Mouse (Mus musculus) limb, embryonic 11.5 days (tissue): ENCODE measurements around the gene Gm45785. TPM values are rescaled to one million over a fixed set of nuclear protein-coding genes. Genes with fewer than 3 reads are reported as not detected.

Experiments used
- ATAC-seq: fragments of 200-750 bp; cut with Nextera tagmentation; 2 replicates; pipeline ENCODE4 v1.8.0; 2017; ENCODE audit warnings: low read depth; ENCODE audit not compliant: insufficient number of reproducible peaks, low FRiP score, low TSS enrichment
- DNase-seq: peaks from one replicate; pipeline ENCODE4 v3.0.0-alpha.2; 2015; ENCODE audit warnings: low spot score
- H3K27ac ChIP-seq: fragments of 300-500 bp; sonication (generic); replicated peaks from 2 replicates; pipeline ENCODE4 v1.5.1; 2014; ENCODE audit warnings: low read depth, mild to moderate bottlenecking, low read length
- H3K27me3 ChIP-seq: fragments of 300-500 bp; sonication (generic); 2 replicates; pipeline ENCODE4 v1.6.1; 2014; ENCODE audit warnings: mild to moderate bottlenecking, low read length, mixed read lengths; ENCODE audit not compliant: control insufficient read depth, insufficient read depth
- H3K36me3 ChIP-seq: fragments of 300-500 bp; sonication (generic); 2 replicates; pipeline ENCODE4 v1.6.1; 2014; ENCODE audit warnings: mild to moderate bottlenecking, low read length, moderate library complexity, mixed read lengths; ENCODE audit not compliant: control insufficient read depth, insufficient read depth
- H3K4me1 ChIP-seq: fragments of 300-500 bp; sonication (generic); 2 replicates; pipeline ENCODE4 v1.6.1; 2014; ENCODE audit warnings: low read length, mixed read lengths; ENCODE audit not compliant: control insufficient read depth, insufficient read depth
- H3K4me2 ChIP-seq: fragments of 300-500 bp; sonication (generic); 2 replicates; pipeline ENCODE4 v1.6.1; 2014; ENCODE audit warnings: low read depth, mild to moderate bottlenecking, moderate library complexity; ENCODE audit not compliant: severe bottlenecking
- H3K4me3 ChIP-seq: fragments of 300-500 bp; sonication (generic); 2 replicates; pipeline ENCODE4 v1.5.1; 2014; ENCODE audit warnings: low read depth, low read length
- H3K9ac ChIP-seq: fragments of 300-500 bp; sonication (generic); 2 replicates; pipeline ENCODE4 v1.6.1; 2014; ENCODE audit warnings: mild to moderate bottlenecking, low read length
- H3K9me3 ChIP-seq: fragments of 300-500 bp; sonication (generic); 2 replicates; pipeline ENCODE4 v1.6.1; 2016; ENCODE audit warnings: low read length; ENCODE audit not compliant: control insufficient read depth
- WGBS: fragments of 180-500 bp; shearing (Covaris S2); extraction: QIAGEN DNeasy Blood & Tissue Kit; methylation state at CpG from one replicate; pipeline ENCODE4 v1.1.7; 2014; 5-methylcytosine and 5-hydroxymethylcytosine counted together
- polyA plus RNA-seq: library from polyadenylated mRNA; unstranded; fragments of >200 nt; fragmentation: Nextera tagmentation; extraction: Ambion mirVana; gene quantifications from 2 replicates; pipeline ENCODE4 v1.2.1, GENCODE M21; 2014

Gm45785 gene
- polyA plus RNA-seq, 1 experiment from 2014 or later: not detected

DNA sequence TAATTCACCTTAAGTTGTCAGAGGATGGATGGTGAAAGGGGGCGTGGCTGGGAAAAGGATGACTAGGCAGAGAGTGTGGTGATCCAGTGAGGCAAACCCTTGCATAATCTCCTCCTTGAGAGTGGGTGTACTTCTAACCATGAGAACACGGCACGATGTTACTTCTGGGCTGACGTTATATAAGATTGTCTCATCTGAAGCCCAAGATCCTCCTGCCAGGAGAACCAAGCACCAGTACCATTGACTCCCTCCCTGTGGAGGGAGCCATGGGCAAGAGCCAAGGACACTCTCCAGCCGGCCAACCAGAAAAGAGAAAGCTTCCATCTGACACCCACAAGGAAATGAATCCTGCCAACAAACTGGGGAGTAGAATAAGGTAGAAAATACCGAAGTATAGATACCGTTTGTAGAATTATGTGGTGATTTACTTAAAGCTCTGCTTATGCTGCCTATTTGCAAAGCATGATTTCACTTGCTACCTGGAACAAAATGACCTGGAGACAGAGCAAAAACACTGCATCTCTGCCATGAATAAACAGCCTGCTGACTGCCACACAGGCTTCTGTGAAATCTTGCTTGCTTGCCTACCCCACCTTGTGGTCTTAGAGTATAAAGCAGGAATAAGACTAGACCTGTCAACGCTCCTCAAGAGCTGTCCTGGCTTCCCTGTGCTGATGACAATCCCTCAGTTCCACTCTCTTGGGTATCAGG, 27.8 kb downstream of the Gm45785 start:
- H3K27me3 ChIP-seq: no peaks in the 10 kb centered on the region
- H3K4me3 ChIP-seq: no peak overlapping the region
- H3K9me3 ChIP-seq: no peaks in the 10 kb centered on the region
- H3K4me1 ChIP-seq: no peaks in the 10 kb centered on the region
- H3K9ac ChIP-seq: no peak overlapping the region
- no peak for DNase-seq
- no peak overlapping the region for H3K4me2 ChIP-seq
- ATAC-seq: no peak
- 42% methylated on average over 8 of the region's 8 CpGs for WGBS
- H3K27ac ChIP-seq: no peak overlapping the region
- H3K36me3 ChIP-seq: no peaks in the 10 kb centered on the region

DNA sequence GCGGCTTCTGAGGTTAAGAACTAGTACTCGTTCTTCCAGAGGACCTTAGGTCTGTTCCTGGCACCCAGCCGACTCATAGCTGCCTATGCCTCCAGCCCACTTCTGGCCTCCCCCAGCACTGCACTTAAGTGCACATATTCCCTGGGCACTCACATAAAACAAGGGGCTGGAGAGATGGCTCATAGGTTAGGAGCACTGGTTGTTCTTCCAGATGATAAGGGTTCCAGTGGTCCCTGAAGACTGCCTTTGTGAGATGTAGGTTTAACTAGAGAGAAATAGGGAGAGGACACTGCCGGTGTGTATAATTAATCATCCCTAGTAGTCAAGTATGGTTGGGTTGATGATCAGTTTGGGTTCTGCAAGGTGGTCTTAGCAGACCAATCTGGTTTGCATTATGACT, 33.4 kb downstream of the Gm45785 start:
- no peak overlapping the region for H3K27ac ChIP-seq
- 96% methylated on average over 4 of the region's 4 CpGs for WGBS
- no peaks in the 10 kb centered on the region for H3K27me3 ChIP-seq
- ATAC-seq: no peak
- H3K4me1 ChIP-seq: no peaks in the 10 kb centered on the region
- H3K4me2 ChIP-seq: no peak overlapping the region
- H3K9ac ChIP-seq: no peak overlapping the region
- H3K9me3 ChIP-seq: no peaks in the 10 kb centered on the region
- no peak overlapping the region for H3K4me3 ChIP-seq
- no peak for DNase-seq
- no peaks in the 10 kb centered on the region for H3K36me3 ChIP-seq

DNA sequence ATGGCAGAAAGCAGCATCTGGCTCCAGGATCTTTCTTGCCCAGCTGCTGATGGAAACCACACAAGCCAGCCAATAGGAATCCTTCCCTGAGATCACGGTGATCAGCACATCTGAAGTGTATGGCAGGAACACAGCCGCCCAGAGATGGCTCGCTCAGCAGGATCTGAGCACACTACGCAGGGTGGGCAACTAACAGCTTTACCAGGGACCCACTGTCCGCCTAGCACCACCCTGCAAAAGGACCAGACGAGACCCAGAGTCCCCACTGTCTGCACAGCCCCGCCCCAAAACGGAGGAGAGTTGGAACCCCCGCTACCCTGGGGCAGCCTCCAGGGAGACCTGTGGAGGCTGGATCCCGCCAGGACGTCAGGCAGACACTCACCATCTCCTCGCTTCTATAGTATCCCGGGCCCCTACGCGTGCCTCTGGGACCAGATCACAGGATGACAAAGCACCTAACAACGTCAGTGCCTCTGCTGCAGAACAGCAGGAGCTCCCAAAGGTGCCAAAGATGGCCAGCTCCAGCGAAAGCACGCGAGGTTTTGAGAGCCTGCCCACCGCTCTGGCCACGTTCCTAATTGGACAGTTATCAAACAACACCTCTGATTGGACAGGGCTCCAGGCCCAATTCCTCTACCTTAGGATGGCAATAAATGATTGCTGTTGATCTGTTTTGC, 34.3 kb downstream of the Gm45785 start, which contains the start of gene Zfp941:
Zfp941 (minus strand) TSS at position 526 of the 677 bp plus-strand sequence.
- WGBS: under 1% methylated on average over 21 of the region's 21 CpGs
- H3K4me2 ChIP-seq: peak within 1 kb of the TSS; percentile 84
- peak within 1 kb of the TSS; percentile 58 for H3K9ac ChIP-seq
- peak within 1 kb of the TSS; percentile 49 for H3K4me3 ChIP-seq
- H3K27ac ChIP-seq: no peak within 1 kb of the TSS
- no peaks in the 10 kb centered on the region for H3K4me1 ChIP-seq
- no peaks in the 10 kb centered on the region for H3K27me3 ChIP-seq
- ATAC-seq: peak; percentile 59
- no peaks in the 10 kb centered on the region for H3K9me3 ChIP-seq
- H3K36me3 ChIP-seq: no peaks in the 10 kb centered on the region
- DNase-seq: peak; percentile 65

DNA sequence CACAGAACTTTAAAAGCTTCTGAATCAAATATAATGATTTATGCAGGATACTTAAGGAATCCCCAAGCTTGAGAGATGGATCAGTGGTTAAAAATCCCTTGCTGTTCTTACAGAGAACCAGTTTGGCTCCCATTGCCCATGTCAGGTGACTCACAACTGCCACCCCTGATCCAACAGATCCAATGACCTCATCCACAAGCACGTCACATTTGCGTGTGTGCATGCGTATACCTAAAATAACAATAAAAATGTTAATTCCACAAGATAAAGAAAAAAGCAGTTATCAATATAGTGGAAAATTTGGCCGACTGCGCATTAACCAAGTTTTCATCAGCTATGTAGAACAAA, 34.9 kb downstream of the Gm45785 start:
- Histone ChIP-seq H3K4me2 (peak overlapping the region; percentile 84), H3K9ac (peak overlapping the region; percentile 58), H3K4me3 (peak overlapping the region; percentile 49), H3K36me3 (no peaks in the 10 kb centered on the region), H3K4me1 (no peaks in the 10 kb centered on the region), H3K27ac (no peak overlapping the region), H3K27me3 (no peaks in the 10 kb centered on the region), H3K9me3 (no peaks in the 10 kb centered on the region)
- ATAC-seq (no peak), DNase-seq (no peak)
- WGBS: 56% methylated on average over 5 of the region's 5 CpGs

DNA sequence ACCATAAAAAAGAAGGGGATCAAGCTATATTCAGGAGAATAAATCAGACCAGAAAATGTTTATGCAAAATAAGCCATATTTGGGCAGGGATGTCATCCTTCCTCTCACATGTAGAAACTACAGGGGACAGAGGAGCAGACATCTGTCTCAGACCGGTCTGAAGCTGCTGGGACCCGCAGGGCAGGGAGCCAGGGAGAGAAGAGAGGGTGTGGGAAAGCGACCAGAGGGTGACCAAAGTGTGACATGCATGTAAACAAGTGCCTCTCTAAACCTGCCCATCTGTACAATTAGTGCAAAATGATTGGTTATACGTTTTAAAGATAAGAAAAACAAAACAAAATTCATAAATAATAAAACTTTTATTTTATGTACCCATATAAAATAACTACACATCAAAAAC, 36.0 kb downstream of the Gm45785 start:
- Histone ChIP-seq H3K4me2 (no peak overlapping the region), H3K9me3 (no peaks in the 10 kb centered on the region), H3K36me3 (no peaks in the 10 kb centered on the region), H3K9ac (no peak overlapping the region), H3K4me1 (no peaks in the 10 kb centered on the region), H3K27me3 (no peaks in the 10 kb centered on the region), H3K4me3 (no peak overlapping the region), H3K27ac (no peak overlapping the region)
- WGBS: 81% methylated on average over 4 of the region's 4 CpGs
- no peak for DNase-seq
- ATAC-seq: no peak

DNA sequence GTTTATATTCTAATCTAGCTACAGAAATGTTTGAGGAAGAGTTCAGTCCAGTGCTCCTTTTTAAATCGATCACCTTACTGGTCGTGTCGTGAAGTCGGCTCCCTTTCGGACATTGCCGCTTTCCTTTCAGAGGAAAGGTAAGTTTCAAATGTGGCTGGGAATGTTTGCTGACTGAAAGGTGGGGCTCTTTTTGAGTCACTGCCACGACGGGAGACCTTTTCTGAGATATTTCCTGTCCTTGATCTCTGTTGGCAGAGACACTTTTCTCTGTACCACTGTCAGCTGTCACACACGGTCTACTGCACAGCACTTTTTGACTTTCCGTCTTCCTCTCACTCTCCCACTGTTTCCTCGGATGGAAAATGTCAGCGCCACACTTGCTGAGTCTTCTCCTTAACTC, 43.3 kb downstream of the Gm45785 start:
- Histone ChIP-seq H3K9me3 (no peaks in the 10 kb centered on the region), H3K27me3 (no peaks in the 10 kb centered on the region), H3K36me3 (no peaks in the 10 kb centered on the region), H3K4me3 (no peak overlapping the region), H3K4me2 (no peak overlapping the region), H3K9ac (no peak overlapping the region), H3K27ac (no peak overlapping the region), H3K4me1 (no peaks in the 10 kb centered on the region)
- ATAC-seq: no peak
- peak; percentile 6 for DNase-seq
- WGBS: 93% methylated on average over 12 of the region's 12 CpGs

DNA sequence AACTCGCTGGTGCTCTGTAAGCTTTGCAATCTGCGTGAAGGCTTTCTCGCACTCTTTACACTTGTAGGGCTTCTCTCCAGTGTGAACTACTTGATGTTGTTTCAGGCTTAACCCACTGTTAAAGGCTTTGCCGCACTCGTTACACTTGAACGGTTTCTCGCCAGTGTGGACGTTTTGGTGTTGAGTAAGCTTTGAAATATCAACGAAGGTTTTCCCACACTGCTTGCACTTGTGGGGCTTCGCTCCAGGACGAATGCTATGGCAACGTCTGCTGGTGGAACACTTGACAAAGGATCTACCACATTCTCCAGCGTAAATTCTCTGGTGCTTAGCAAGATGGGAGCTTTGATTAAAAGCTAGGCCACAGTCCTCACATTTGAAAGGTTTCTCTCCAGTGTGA, 44.4 kb downstream of the Gm45785 start:
- no peak overlapping the region for H3K9ac ChIP-seq
- H3K27ac ChIP-seq: no peak overlapping the region
- H3K4me2 ChIP-seq: no peak overlapping the region
- no peak for ATAC-seq
- no peaks in the 10 kb centered on the region for H3K36me3 ChIP-seq
- no peaks in the 10 kb centered on the region for H3K4me1 ChIP-seq
- no peaks in the 10 kb centered on the region for H3K9me3 ChIP-seq
- 93% methylated on average over 13 of the region's 13 CpGs for WGBS
- no peaks in the 10 kb centered on the region for H3K27me3 ChIP-seq
- H3K4me3 ChIP-seq: no peak overlapping the region
- no peak for DNase-seq

DNA sequence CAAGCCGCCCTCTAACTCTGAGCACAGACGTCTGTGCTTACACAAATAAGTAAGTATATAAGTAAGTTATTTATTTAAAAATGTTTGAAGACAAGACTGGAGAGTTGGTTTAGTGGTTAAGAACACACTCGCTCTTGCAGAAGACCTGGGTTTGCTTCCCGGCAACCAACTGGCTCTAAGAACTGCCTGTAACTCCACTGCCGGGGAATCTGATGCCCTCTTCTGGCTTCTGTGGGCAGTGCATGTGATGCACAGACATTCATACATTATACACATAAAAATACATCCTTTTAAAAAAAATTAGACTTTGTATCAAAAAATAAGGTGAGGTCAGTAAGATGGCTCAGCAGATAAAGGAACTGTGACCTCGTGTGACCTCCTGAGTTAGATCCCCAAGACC, 45.6 kb downstream of the Gm45785 start:
- no peak for ATAC-seq
- H3K4me1 ChIP-seq: no peaks in the 10 kb centered on the region
- 93% methylated on average over 6 of the region's 6 CpGs for WGBS

More for the DNA sequence above, 45.6 kb downstream of the Gm45785 start:
- Histone ChIP-seq H3K27ac (no peak overlapping the region), H3K9ac (no peak overlapping the region), H3K4me3 (no peak overlapping the region), H3K27me3 (no peaks in the 10 kb centered on the region), H3K36me3 (no peaks in the 10 kb centered on the region), H3K9me3 (no peaks in the 10 kb centered on the region), H3K4me2 (no peak overlapping the region)
- DNase-seq: no peak
